Mouse (Mus musculus): ENCODE data around the gene Ufsp1. TPM values are rescaled to one million over a fixed set of nuclear protein-coding genes. Genes with fewer than 3 reads are reported as not detected.

Ufsp1 gene
- polyA plus RNA-seq, 1 experiment from 2014 or later = 22.3 TPM

GRCm38 (mm10) chr5:137294744-137295093 lies 290 bp downstream of the Ufsp1 start:
- peaks cover 16% of the 10 kb centered on the region for H3K4me1 ChIP-seq (replicated peaks; ENCODE audit: control insufficient read depth, insufficient read depth, low read length)
- peak; percentile 52 for ATAC-seq (ENCODE audit: low FRiP score)
- H3K9ac ChIP-seq = peak overlapping the region; percentile 80
- no peaks in the 10 kb centered on the region for H3K9me3 ChIP-seq (ENCODE audit: control insufficient read depth, low read length)
- H3K27me3 ChIP-seq (ENCODE audit: control insufficient read depth, insufficient read depth, low read length) = peaks cover 23% of the 10 kb centered on the region
- H3K27ac ChIP-seq = peak overlapping the region; percentile 85
- peak overlapping the region; percentile 47 for H3K4me3 ChIP-seq (replicated peaks; ENCODE audit: low read length)
- WGBS = 8% methylated on average over 18 of the region's 18 CpGs
- no peak for DNase-seq (ENCODE audit: low spot score)
- H3K4me2 ChIP-seq (replicated peaks) = peak overlapping the region; percentile 94
- peaks cover 51% of the 10 kb centered on the region for H3K36me3 ChIP-seq (replicated peaks; ENCODE audit: control insufficient read depth, insufficient read depth)

GRCm38 (mm10) chr5:137295296-137295695 lies 867 bp downstream of the Ufsp1 start:
- H3K4me3 ChIP-seq (replicated peaks; ENCODE audit: low read length) = peak overlapping the region; percentile 47; the same call in 1 of the 2 replicates
- 88% methylated on average over 9 of the region's 9 CpGs for WGBS
- H3K4me2 ChIP-seq (replicated peaks) = peak overlapping the region; percentile 94
- no peaks in the 10 kb centered on the region for H3K9me3 ChIP-seq (ENCODE audit: control insufficient read depth, low read length)
- peak overlapping the region; percentile 80; the same call in 1 of the 2 replicates for H3K9ac ChIP-seq
- H3K27ac ChIP-seq = no peak overlapping the region
- H3K4me1 ChIP-seq (replicated peaks; ENCODE audit: control insufficient read depth, insufficient read depth, low read length) = peaks cover 16% of the 10 kb centered on the region
- peaks cover 57% of the 10 kb centered on the region for H3K36me3 ChIP-seq (replicated peaks; ENCODE audit: control insufficient read depth, insufficient read depth)
- no peak for DNase-seq (ENCODE audit: low spot score)
- no peak for ATAC-seq (ENCODE audit: low FRiP score)
- H3K27me3 ChIP-seq (ENCODE audit: control insufficient read depth, insufficient read depth, low read length) = peaks cover 17% of the 10 kb centered on the region

- Histone ChIP-seq H3K9me3 (ENCODE audit: control insufficient read depth, low read length) (no peaks in the 10 kb centered on the region), H3K36me3 (replicated peaks; ENCODE audit: control insufficient read depth, insufficient read depth) (peaks cover 61% of the 10 kb centered on the region), H3K4me2 (replicated peaks) (no peak overlapping the region), H3K4me1 (replicated peaks; ENCODE audit: control insufficient read depth, insufficient read depth, low read length) (peaks cover 16% of the 10 kb centered on the region), H3K27ac (no peak overlapping the region), H3K27me3 (ENCODE audit: control insufficient read depth, insufficient read depth, low read length) (peaks cover 13% of the 10 kb centered on the region), H3K4me3 (replicated peaks; ENCODE audit: low read length) (no peak overlapping the region), H3K9ac (no peak overlapping the region)
- WGBS = 93% methylated on average over 15 of the region's 15 CpGs
- no peak for DNase-seq (ENCODE audit: low spot score)
- ATAC-seq (ENCODE audit: low FRiP score) = no peak
These were observed 1.3 kb downstream of the Ufsp1 start for GRCm38 (mm10) chr5:137295712-137296111.

GRCm38 (mm10) chr5:137297126-137297525 lies 2.7 kb downstream of the Ufsp1 start:
- H3K4me1 ChIP-seq (replicated peaks; ENCODE audit: control insufficient read depth, insufficient read depth, low read length) = peaks cover 16% of the 10 kb centered on the region
- no peak for DNase-seq (ENCODE audit: low spot score)
- H3K9me3 ChIP-seq (ENCODE audit: control insufficient read depth, low read length) = no peaks in the 10 kb centered on the region
- no peak overlapping the region for H3K27ac ChIP-seq
- WGBS = 94% methylated on average over 14 of the region's 14 CpGs
- H3K4me2 ChIP-seq (replicated peaks) = no peak overlapping the region
- H3K36me3 ChIP-seq (replicated peaks; ENCODE audit: control insufficient read depth, insufficient read depth) = peaks cover 75% of the 10 kb centered on the region
- peaks cover 1% of the 10 kb centered on the region; the same call in 1 of the 2 replicates for H3K27me3 ChIP-seq (ENCODE audit: control insufficient read depth, insufficient read depth, low read length)
- ATAC-seq (ENCODE audit: low FRiP score) = no peak
- H3K9ac ChIP-seq = no peak overlapping the region
- H3K4me3 ChIP-seq (replicated peaks; ENCODE audit: low read length) = no peak overlapping the region

GRCm38 (mm10) chr5:137299240-137299639 lies 4.8 kb downstream of the Ufsp1 start:
- ATAC-seq (ENCODE audit: low FRiP score) (no peak), DNase-seq (ENCODE audit: low spot score) (no peak)
- Histone ChIP-seq H3K4me2 (replicated peaks) (no peak overlapping the region), H3K9ac (no peak overlapping the region), H3K36me3 (replicated peaks; ENCODE audit: control insufficient read depth, insufficient read depth) (peaks cover 96% of the 10 kb centered on the region), H3K9me3 (ENCODE audit: control insufficient read depth, low read length) (no peaks in the 10 kb centered on the region), H3K27me3 (ENCODE audit: control insufficient read depth, insufficient read depth, low read length) (no peaks in the 10 kb centered on the region), H3K27ac (no peak overlapping the region), H3K4me3 (replicated peaks; ENCODE audit: low read length) (no peak overlapping the region), H3K4me1 (replicated peaks; ENCODE audit: control insufficient read depth, insufficient read depth, low read length) (peaks cover 8% of the 10 kb centered on the region)
- WGBS = 93% methylated on average over 7 of the region's 7 CpGs

- WGBS = 73% methylated on average over 21 of the region's 21 CpGs
- Histone ChIP-seq H3K9me3 (ENCODE audit: control insufficient read depth, low read length) (no peaks in the 10 kb centered on the region), H3K4me1 (replicated peaks; ENCODE audit: control insufficient read depth, insufficient read depth, low read length) (peaks cover 20% of the 10 kb centered on the region), H3K36me3 (replicated peaks; ENCODE audit: control insufficient read depth, insufficient read depth) (peaks cover 88% of the 10 kb centered on the region), H3K4me3 (replicated peaks; ENCODE audit: low read length) (no peak overlapping the region), H3K27ac (no peak overlapping the region), H3K27me3 (ENCODE audit: control insufficient read depth, insufficient read depth, low read length) (no peaks in the 10 kb centered on the region), H3K9ac (no peak overlapping the region), H3K4me2 (replicated peaks) (no peak overlapping the region)
- DNase-seq (ENCODE audit: low spot score) = no peak
- no peak for ATAC-seq (ENCODE audit: low FRiP score)
These were observed 6.8 kb downstream of the Ufsp1 start for GRCm38 (mm10) chr5:137301253-137301652.

GRCm38 (mm10) chr5:137303609-137304008 lies 9.2 kb downstream of the Ufsp1 start:
- no peaks in the 10 kb centered on the region for H3K9me3 ChIP-seq (ENCODE audit: control insufficient read depth, low read length)
- peaks cover 31% of the 10 kb centered on the region for H3K4me1 ChIP-seq (replicated peaks; ENCODE audit: control insufficient read depth, insufficient read depth, low read length)
- ATAC-seq (ENCODE audit: low FRiP score) (no peak), DNase-seq (ENCODE audit: low spot score) (no peak)
- no peak overlapping the region for H3K27ac ChIP-seq
- 94% methylated on average over 4 of the region's 4 CpGs for WGBS
- H3K36me3 ChIP-seq (replicated peaks; ENCODE audit: control insufficient read depth, insufficient read depth) = peaks cover 66% of the 10 kb centered on the region
- no peak overlapping the region for H3K4me3 ChIP-seq (replicated peaks; ENCODE audit: low read length)
- no peaks in the 10 kb centered on the region for H3K27me3 ChIP-seq (ENCODE audit: control insufficient read depth, insufficient read depth, low read length)
- H3K9ac ChIP-seq = peak overlapping the region; percentile 24; the same call in 1 of the 2 replicates
- no peak overlapping the region for H3K4me2 ChIP-seq (replicated peaks)

- Histone ChIP-seq H3K9me3 (ENCODE audit: control insufficient read depth, low read length) (no peaks in the 10 kb centered on the region), H3K4me2 (replicated peaks) (no peak overlapping the region), H3K27ac (no peak overlapping the region), H3K36me3 (replicated peaks; ENCODE audit: control insufficient read depth, insufficient read depth) (peaks cover 66% of the 10 kb centered on the region), H3K27me3 (ENCODE audit: control insufficient read depth, insufficient read depth, low read length) (no peaks in the 10 kb centered on the region), H3K9ac (peak overlapping the region; percentile 47; the same call in 1 of the 2 replicates), H3K4me3 (replicated peaks; ENCODE audit: low read length) (no peak overlapping the region), H3K4me1 (replicated peaks; ENCODE audit: control insufficient read depth, insufficient read depth, low read length) (peaks cover 31% of the 10 kb centered on the region)
- 91% methylated on average over 3 of the region's 3 CpGs for WGBS
- DNase-seq (ENCODE audit: low spot score) (no peak), ATAC-seq (ENCODE audit: low FRiP score) (no peak)
These were observed 9.7 kb downstream of the Ufsp1 start for GRCm38 (mm10) chr5:137304165-137304564.

GRCm38 (mm10) chr5:137304816-137305215 lies 10.4 kb downstream of the Ufsp1 start:
- WGBS = 47% methylated on average over 4 of the region's 4 CpGs
- ATAC-seq (ENCODE audit: low FRiP score) = no peak
- H3K9ac ChIP-seq = peak overlapping the region; percentile 47; the same call in 1 of the 2 replicates
- H3K4me3 ChIP-seq (replicated peaks; ENCODE audit: low read length) = peak overlapping the region; percentile 76; the same call in 1 of the 2 replicates
- no peak overlapping the region for H3K27ac ChIP-seq
- H3K9me3 ChIP-seq (ENCODE audit: control insufficient read depth, low read length) = no peaks in the 10 kb centered on the region
- no peaks in the 10 kb centered on the region for H3K27me3 ChIP-seq (ENCODE audit: control insufficient read depth, insufficient read depth, low read length)
- peaks cover 65% of the 10 kb centered on the region for H3K36me3 ChIP-seq (replicated peaks; ENCODE audit: control insufficient read depth, insufficient read depth)
- DNase-seq (ENCODE audit: low spot score) = no peak
- peak overlapping the region; percentile 76 for H3K4me2 ChIP-seq (replicated peaks)
- H3K4me1 ChIP-seq (replicated peaks; ENCODE audit: control insufficient read depth, insufficient read depth, low read length) = peaks cover 31% of the 10 kb centered on the region

GRCm38 (mm10) chr5:137305822-137306221 lies 11.4 kb downstream of the Ufsp1 start:
- H3K4me3 ChIP-seq (replicated peaks; ENCODE audit: low read length) = peak overlapping the region; percentile 76
- H3K27me3 ChIP-seq (ENCODE audit: control insufficient read depth, insufficient read depth, low read length) = no peaks in the 10 kb centered on the region
- 52% methylated on average over 3 of the region's 3 CpGs for WGBS
- H3K4me1 ChIP-seq (replicated peaks; ENCODE audit: control insufficient read depth, insufficient read depth, low read length) = peaks cover 31% of the 10 kb centered on the region
- no peak overlapping the region for H3K27ac ChIP-seq
- DNase-seq (ENCODE audit: low spot score) (no peak), ATAC-seq (ENCODE audit: low FRiP score) (no peak)
- H3K9me3 ChIP-seq (ENCODE audit: control insufficient read depth, low read length) = no peaks in the 10 kb centered on the region
- peak overlapping the region; percentile 96 for H3K9ac ChIP-seq
- peak overlapping the region; percentile 76 for H3K4me2 ChIP-seq (replicated peaks)
- peaks cover 64% of the 10 kb centered on the region for H3K36me3 ChIP-seq (replicated peaks; ENCODE audit: control insufficient read depth, insufficient read depth)

All from hindbrain, embryonic 14.5 days (tissue).